Mouse (Mus musculus): ENCODE data around the gene Ctf2. TPM values are rescaled to one million over a fixed set of nuclear protein-coding genes. Genes with fewer than 3 reads are reported as not detected.

Ctf2 gene
- polyA plus RNA-seq, 1 experiment = not detected

DNA sequence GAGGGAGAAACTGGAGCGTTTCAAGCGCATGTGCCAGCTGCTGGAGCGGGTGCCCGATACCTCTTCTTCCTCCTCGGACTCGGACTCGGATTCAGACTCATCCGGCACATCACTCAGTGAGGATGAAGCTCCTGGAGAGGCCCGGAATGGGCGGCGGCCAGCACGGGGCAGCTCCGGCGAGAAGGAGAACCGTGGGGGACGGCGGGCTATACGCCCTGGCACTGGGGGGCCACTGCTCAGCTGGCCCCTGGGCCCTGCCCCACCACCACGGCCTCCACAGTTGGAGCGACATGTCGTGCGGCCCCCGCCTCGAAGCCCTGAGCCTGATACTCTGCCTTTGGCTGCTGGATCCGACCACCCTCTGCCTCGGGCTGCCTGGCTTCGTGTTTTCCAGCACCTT lies 20.1 kb upstream of the Ctf2 start:
- Histone ChIP-seq H3K27ac (ENCODE audit: insufficient read depth, low read length) (no peak overlapping the region), H3K4me3 (ENCODE audit: low read depth, low read length) (peak overlapping the region; percentile 30), H3K4me1 (ENCODE audit: control insufficient read depth, insufficient read depth, low read length) (peaks cover 5% of the 10 kb centered on the region), H3K9me3 (replicated peaks; ENCODE audit: control insufficient read depth, insufficient read depth, low read length, poor library complexity, severe bottlenecking) (no peaks in the 10 kb centered on the region), H3K9ac (ENCODE audit: low read depth, poor library complexity, severe bottlenecking) (peak overlapping the region; percentile 51), H3K27me3 (ENCODE audit: control insufficient read depth, insufficient read depth, low read length, poor library complexity, severe bottlenecking) (no peaks in the 10 kb centered on the region), H3K36me3 (ENCODE audit: control insufficient read depth, insufficient read depth, low read length, poor library complexity, severe bottlenecking) (peaks cover 30% of the 10 kb centered on the region)
- no peak for TF ChIP-seq EP300 (IDR thresholded peaks at IDR 0.05; ENCODE audit: insufficient read depth, low read depth, low read length)
- no peak for TF ChIP-seq POLR2A (IDR thresholded peaks at IDR 0.05; ENCODE audit: insufficient read depth, low read length)
- no peak for TF ChIP-seq CTCF (IDR thresholded peaks at IDR 0.05; ENCODE audit: low read depth, low read length)

- H3K4me1 ChIP-seq (ENCODE audit: control insufficient read depth, insufficient read depth, low read length) = peaks cover 5% of the 10 kb centered on the region
- H3K36me3 ChIP-seq (ENCODE audit: control insufficient read depth, insufficient read depth, low read length, poor library complexity, severe bottlenecking) = peaks cover 30% of the 10 kb centered on the region
- no peak for TF ChIP-seq CTCF (IDR thresholded peaks at IDR 0.05; ENCODE audit: low read depth, low read length)
- TF ChIP-seq POLR2A (IDR thresholded peaks at IDR 0.05; ENCODE audit: insufficient read depth, low read length) = no peak
- TF ChIP-seq EP300 (IDR thresholded peaks at IDR 0.05; ENCODE audit: insufficient read depth, low read depth, low read length) = no peak
- H3K27me3 ChIP-seq (ENCODE audit: control insufficient read depth, insufficient read depth, low read length, poor library complexity, severe bottlenecking) = no peaks in the 10 kb centered on the region
- H3K4me3 ChIP-seq (ENCODE audit: low read depth, low read length) = no peak overlapping the region
- no peak overlapping the region for H3K27ac ChIP-seq (ENCODE audit: insufficient read depth, low read length)
- H3K9ac ChIP-seq (ENCODE audit: low read depth, poor library complexity, severe bottlenecking) = peak overlapping the region; percentile 51; the same call in 1 of the 2 replicates
- no peaks in the 10 kb centered on the region for H3K9me3 ChIP-seq (replicated peaks; ENCODE audit: control insufficient read depth, insufficient read depth, low read length, poor library complexity, severe bottlenecking)
Observed at GRCm38 (mm10) chr7:127751619-127752018, 19.7 kb upstream of the Ctf2 start.

- H3K27me3 ChIP-seq (ENCODE audit: control insufficient read depth, insufficient read depth, low read length, poor library complexity, severe bottlenecking) = no peaks in the 10 kb centered on the region
- H3K36me3 ChIP-seq (ENCODE audit: control insufficient read depth, insufficient read depth, low read length, poor library complexity, severe bottlenecking) = peaks cover 29% of the 10 kb centered on the region
- H3K27ac ChIP-seq (ENCODE audit: insufficient read depth, low read length) = 0 out of 2 replicates have a peak overlapping the region, but pooled peaks have one; percentile 13
- H3K4me3 ChIP-seq (ENCODE audit: low read depth, low read length) = peak overlapping the region; percentile 27
- no peaks in the 10 kb centered on the region for H3K9me3 ChIP-seq (replicated peaks; ENCODE audit: control insufficient read depth, insufficient read depth, low read length, poor library complexity, severe bottlenecking)
- H3K4me1 ChIP-seq (ENCODE audit: control insufficient read depth, insufficient read depth, low read length) = peaks cover 5% of the 10 kb centered on the region
- no peak for TF ChIP-seq CTCF (IDR thresholded peaks at IDR 0.05; ENCODE audit: low read depth, low read length)
- TF ChIP-seq POLR2A (IDR thresholded peaks at IDR 0.05; ENCODE audit: insufficient read depth, low read length) = no peak
- no peak overlapping the region for H3K9ac ChIP-seq (ENCODE audit: low read depth, poor library complexity, severe bottlenecking)
Observed at GRCm38 (mm10) chr7:127750131-127751127, 18.5 kb upstream of the Ctf2 start.

DNA sequence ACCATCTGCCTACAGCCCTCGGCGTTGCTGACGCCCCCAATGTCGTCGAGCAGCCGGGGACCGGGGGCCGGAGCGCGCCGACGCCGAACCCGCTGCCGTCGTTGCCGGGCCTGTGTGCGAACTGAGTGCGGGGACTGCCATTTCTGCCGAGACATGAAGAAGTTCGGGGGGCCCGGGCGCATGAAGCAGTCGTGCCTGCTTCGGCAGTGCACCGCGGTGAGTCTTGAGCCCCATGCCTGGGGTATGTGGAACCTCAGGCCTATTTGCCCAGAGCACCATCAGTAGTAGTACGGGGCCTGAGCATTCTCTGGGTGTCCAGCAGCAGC lies 16.2 kb upstream of the Ctf2 start:
- peaks cover 5% of the 10 kb centered on the region for H3K4me1 ChIP-seq (ENCODE audit: control insufficient read depth, insufficient read depth, low read length)
- H3K9me3 ChIP-seq (replicated peaks; ENCODE audit: control insufficient read depth, insufficient read depth, low read length, poor library complexity, severe bottlenecking) = no peaks in the 10 kb centered on the region
- no peak overlapping the region for H3K27ac ChIP-seq (ENCODE audit: insufficient read depth, low read length)
- peaks cover 21% of the 10 kb centered on the region; the same call in 1 of the 2 replicates for H3K36me3 ChIP-seq (ENCODE audit: control insufficient read depth, insufficient read depth, low read length, poor library complexity, severe bottlenecking)
- H3K9ac ChIP-seq (ENCODE audit: low read depth, poor library complexity, severe bottlenecking) = peak overlapping the region; percentile 97
- peak overlapping the region; percentile 91 for H3K4me3 ChIP-seq (ENCODE audit: low read depth, low read length)
- TF ChIP-seq POLR2A (IDR thresholded peaks at IDR 0.05; ENCODE audit: insufficient read depth, low read length) = no peak
- TF ChIP-seq CTCF (IDR thresholded peaks at IDR 0.05; ENCODE audit: low read depth, low read length) = no peak
- TF ChIP-seq EP300 (IDR thresholded peaks at IDR 0.05; ENCODE audit: insufficient read depth, low read depth, low read length) = no peak
- no peaks in the 10 kb centered on the region for H3K27me3 ChIP-seq (ENCODE audit: control insufficient read depth, insufficient read depth, low read length, poor library complexity, severe bottlenecking)

GRCm38 (mm10) chr7:127747559-127748234 lies 15.7 kb upstream of the Ctf2 start:
- H3K9me3 ChIP-seq (replicated peaks; ENCODE audit: control insufficient read depth, insufficient read depth, low read length, poor library complexity, severe bottlenecking) = no peaks in the 10 kb centered on the region
- H3K4me3 ChIP-seq (ENCODE audit: low read depth, low read length) = peak overlapping the region; percentile 91
- peaks cover 3% of the 10 kb centered on the region for H3K4me1 ChIP-seq (ENCODE audit: control insufficient read depth, insufficient read depth, low read length)
- H3K36me3 ChIP-seq (ENCODE audit: control insufficient read depth, insufficient read depth, low read length, poor library complexity, severe bottlenecking) = peaks cover 21% of the 10 kb centered on the region; the same call in 1 of the 2 replicates
- peak overlapping the region; percentile 97 for H3K9ac ChIP-seq (ENCODE audit: low read depth, poor library complexity, severe bottlenecking)
- H3K27me3 ChIP-seq (ENCODE audit: control insufficient read depth, insufficient read depth, low read length, poor library complexity, severe bottlenecking) = no peaks in the 10 kb centered on the region
- TF ChIP-seq EP300 (IDR thresholded peaks at IDR 0.05; ENCODE audit: insufficient read depth, low read depth, low read length) (no peak), POLR2A (IDR thresholded peaks at IDR 0.05; ENCODE audit: insufficient read depth, low read length) (no peak), CTCF (IDR thresholded peaks at IDR 0.05; ENCODE audit: low read depth, low read length) (no peak)
- H3K27ac ChIP-seq (ENCODE audit: insufficient read depth, low read length) = peak overlapping the region; percentile 81

Measured in ES-Bruce4 (cell line).